Mouse (Mus musculus): Measurements from ENCODE around the gene Adora1. TPM values are rescaled to one million over a fixed set of nuclear protein-coding genes. Genes with fewer than 3 reads are reported as not detected.

The Adora1 gene
- total and polyA plus RNA-seq, 3 experiments, result not detected

DNA sequence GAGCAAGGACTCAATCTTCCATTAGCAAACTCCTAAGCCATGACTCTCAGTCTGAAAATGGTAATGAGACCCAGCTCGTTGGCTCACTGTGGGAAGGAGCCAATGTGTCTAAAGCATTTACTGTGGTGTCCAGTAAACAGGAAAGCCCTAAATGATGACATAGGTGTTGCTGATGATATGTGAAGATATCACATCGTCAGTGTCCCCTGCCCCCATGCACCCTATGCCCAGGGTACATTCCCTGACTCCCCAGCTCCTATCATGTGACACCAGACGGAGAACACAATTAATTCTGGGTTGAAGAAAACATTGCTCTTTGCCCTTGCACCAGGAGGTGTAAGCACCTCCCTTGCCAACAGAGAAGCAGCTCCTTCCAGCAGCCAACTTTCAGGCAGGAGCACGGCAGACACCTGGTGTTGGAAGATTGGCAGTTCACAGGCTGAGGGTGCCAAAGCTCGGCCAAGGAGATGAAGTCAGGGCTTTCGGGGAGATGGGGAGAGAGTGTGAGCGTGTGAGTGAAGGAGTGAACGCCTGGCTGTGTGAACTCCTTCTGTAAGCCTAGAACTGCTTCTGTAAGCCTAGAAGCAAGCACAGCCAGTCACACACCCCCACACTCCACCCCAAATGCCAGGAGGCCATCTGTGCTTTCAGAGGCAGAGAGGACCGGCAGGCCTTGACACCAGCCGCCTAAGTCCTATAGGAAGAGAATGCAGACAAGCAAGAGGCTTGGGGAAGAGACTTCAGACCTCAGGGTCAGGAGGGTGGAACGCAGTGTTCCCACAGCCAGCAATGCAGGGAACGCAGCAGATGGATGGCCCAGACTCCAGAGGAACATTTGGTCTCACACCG lies 40.6 kb upstream of the Adora1 start:
- TF ChIP-seq MAX (IDR thresholded peaks at IDR 0.05; ENCODE audit: low read length) (no peak), RCOR1 (IDR thresholded peaks at IDR 0.05; ENCODE audit: low read depth, low read length) (no peak), ETS1 (IDR thresholded peaks at IDR 0.05; ENCODE audit: low read depth, low read length) (no peak), ZMIZ1 (IDR thresholded peaks at IDR 0.05; ENCODE audit: low read depth, low read length) (no peak), MYB (IDR thresholded peaks at IDR 0.05; ENCODE audit: low read depth, low read length) (no peak), UBTF (IDR thresholded peaks at IDR 0.05; ENCODE audit: borderline replicate concordance, insufficient read depth, low read depth, low read length) (no peak), RAD21 (IDR thresholded peaks at IDR 0.05; ENCODE audit: low read depth, low read length) (no peak), USF2 (IDR thresholded peaks at IDR 0.05; ENCODE audit: borderline replicate concordance in 1 of 2, insufficient read depth in 1 of 2, low read depth in 1 of 2, low read length in 2 of 2) (no peak), TBP (IDR thresholded peaks at IDR 0.05; ENCODE audit: low read depth, low read length) (no peak), POLR2A (IDR thresholded peaks at IDR 0.05; ENCODE audit: control insufficient read depth in 1 of 2, insufficient read depth in 1 of 2, low read depth in 1 of 2, low read length in 2 of 2, poor library complexity in 1 of 2) (no peak), SMC3 (IDR thresholded peaks at IDR 0.05; ENCODE audit: low read depth, low read length) (no peak), CTCF (IDR thresholded peaks at IDR 0.05 in 2 of 3, conservative IDR thresholded peaks at IDR 0.05 in 1 of 3; ENCODE audit: control insufficient read depth in 1 of 3, insufficient read depth in 1 of 3, low read depth in 2 of 3, low read length in 3 of 3, poor library complexity in 1 of 3, severe bottlenecking in 1 of 3) (no peak), USF1 (IDR thresholded peaks at IDR 0.05; ENCODE audit: low read depth, low read length) (no peak), POLR2AphosphoS5 (IDR thresholded peaks at IDR 0.05; ENCODE audit: borderline replicate concordance, low read depth, low read length) (no peak), CHD1 (IDR thresholded peaks at IDR 0.05; ENCODE audit: low read depth, low read length) (no peak), EP300 (IDR thresholded peaks at IDR 0.05; ENCODE audit: low read depth in 1 of 2, low read length in 2 of 2) (no peak), MYC (IDR thresholded peaks at IDR 0.05; ENCODE audit: low read depth, low read length) (no peak)
- Histone ChIP-seq H3K4me3 (ENCODE audit: control insufficient read depth in 1 of 2, insufficient read depth in 1 of 2, low read depth in 2 of 2, low read length in 2 of 2) (no peak overlapping the region), H3K27ac (ENCODE audit: control insufficient read depth, low read depth, low read length) (no peak overlapping the region), H3K27me3 (ENCODE audit: control insufficient read depth in 1 of 2, insufficient read depth in 2 of 2, low read length in 2 of 2) (no peaks in the 10 kb centered on the region; a peak in 1 of 4 replicates), H3K36me3 (ENCODE audit: control insufficient read depth in 1 of 2, insufficient read depth in 2 of 2, low read length in 2 of 2) (no peaks in the 10 kb centered on the region), H3K9me3 (replicated peaks; ENCODE audit: insufficient read depth, low read length) (no peaks in the 10 kb centered on the region), H3K79me2 (ENCODE audit: control insufficient read depth, insufficient read depth, low read length, poor library complexity) (no peaks in the 10 kb centered on the region), H3K4me1 (ENCODE audit: control insufficient read depth in 1 of 2, insufficient read depth in 2 of 2, low read length in 2 of 2) (no peaks in the 10 kb centered on the region), H3K9ac (ENCODE audit: control insufficient read depth, low read depth, low read length, poor library complexity, severe bottlenecking) (no peak overlapping the region)
- no peak for DNase-seq (ENCODE audit: low read depth, low spot score)

DNA sequence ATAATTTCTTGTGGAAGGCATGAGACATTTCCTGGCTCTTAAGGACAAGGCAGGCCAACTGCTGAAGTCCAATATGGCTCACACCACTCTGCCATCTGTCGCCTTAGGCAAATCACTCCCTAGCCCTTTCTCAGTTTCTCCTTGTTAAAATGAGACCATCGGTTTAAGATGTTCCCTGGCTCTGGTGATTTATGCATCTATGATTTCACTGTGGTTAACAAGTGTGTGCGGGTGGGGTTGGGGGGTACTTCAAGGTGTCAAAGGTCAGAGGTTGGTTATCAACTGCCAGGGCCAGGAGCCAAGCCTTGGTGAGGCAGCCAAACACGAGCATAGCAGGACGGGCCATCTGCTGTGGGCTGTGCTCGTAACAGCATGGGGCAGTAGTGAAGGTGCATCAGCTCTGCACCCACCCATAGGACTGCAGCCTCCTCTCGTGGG lies 39.3 kb upstream of the Adora1 start:
- TF ChIP-seq GABPA (IDR thresholded peaks at IDR 0.05; ENCODE audit: low read depth, low read length), result no peak
- no peak for TF ChIP-seq ETS1 (IDR thresholded peaks at IDR 0.05; ENCODE audit: low read depth, low read length)
- no peak for TF ChIP-seq CHD2 (IDR thresholded peaks at IDR 0.05; ENCODE audit: low read length)
- TF ChIP-seq USF1 (IDR thresholded peaks at IDR 0.05; ENCODE audit: low read depth, low read length), result no peak
- TF ChIP-seq POLR2A (IDR thresholded peaks at IDR 0.05; ENCODE audit: control insufficient read depth in 1 of 2, insufficient read depth in 1 of 2, low read depth in 1 of 2, low read length in 2 of 2, poor library complexity in 1 of 2), result no peak
- no peak for TF ChIP-seq SMC3 (IDR thresholded peaks at IDR 0.05; ENCODE audit: low read depth, low read length)
- TF ChIP-seq NELFE (IDR thresholded peaks at IDR 0.05; ENCODE audit: low read depth, low read length), result no peak
- TF ChIP-seq MAX (IDR thresholded peaks at IDR 0.05; ENCODE audit: low read length), result no peak
- no peak for TF ChIP-seq GATA1 (IDR thresholded peaks at IDR 0.05; ENCODE audit: low read depth, low read length)
- H3K27me3 ChIP-seq (ENCODE audit: control insufficient read depth in 1 of 2, insufficient read depth in 2 of 2, low read length in 2 of 2), result no peaks in the 10 kb centered on the region; a peak in 2 of 4 replicates
- no peaks in the 10 kb centered on the region for H3K4me1 ChIP-seq (ENCODE audit: control insufficient read depth in 1 of 2, insufficient read depth in 2 of 2, low read length in 2 of 2)

More for the DNA sequence above, 39.3 kb upstream of the Adora1 start:
- H3K9me3 ChIP-seq (replicated peaks; ENCODE audit: insufficient read depth, low read length), result no peaks in the 10 kb centered on the region
- H3K36me3 ChIP-seq (ENCODE audit: control insufficient read depth in 1 of 2, insufficient read depth in 2 of 2, low read length in 2 of 2), result no peaks in the 10 kb centered on the region
- no peak overlapping the region for H3K27ac ChIP-seq (ENCODE audit: control insufficient read depth, low read depth, low read length)
- no peak overlapping the region for H3K4me3 ChIP-seq (ENCODE audit: control insufficient read depth in 1 of 2, insufficient read depth in 1 of 2, low read depth in 2 of 2, low read length in 2 of 2)
- no peak overlapping the region for H3K9ac ChIP-seq (ENCODE audit: control insufficient read depth, low read depth, low read length, poor library complexity, severe bottlenecking)
- no peaks in the 10 kb centered on the region for H3K79me2 ChIP-seq (ENCODE audit: control insufficient read depth, insufficient read depth, low read length, poor library complexity)
- no peak for DNase-seq (ENCODE audit: low read depth, low spot score)
